Mouse (Mus musculus): ENCODE data around the gene Tln1. TPM values are rescaled to one million over a fixed set of nuclear protein-coding genes. Genes with fewer than 3 reads are reported as not detected.
"Not testable (repeated sequence)": the region's sequence is repeated elsewhere in the genome, so short reads cannot be mapped to it uniquely, and the experiment has no call there.

Gene Tln1
- polyA plus RNA-seq, 1 experiment from 2014 or later = 40.6 TPM

DNA sequence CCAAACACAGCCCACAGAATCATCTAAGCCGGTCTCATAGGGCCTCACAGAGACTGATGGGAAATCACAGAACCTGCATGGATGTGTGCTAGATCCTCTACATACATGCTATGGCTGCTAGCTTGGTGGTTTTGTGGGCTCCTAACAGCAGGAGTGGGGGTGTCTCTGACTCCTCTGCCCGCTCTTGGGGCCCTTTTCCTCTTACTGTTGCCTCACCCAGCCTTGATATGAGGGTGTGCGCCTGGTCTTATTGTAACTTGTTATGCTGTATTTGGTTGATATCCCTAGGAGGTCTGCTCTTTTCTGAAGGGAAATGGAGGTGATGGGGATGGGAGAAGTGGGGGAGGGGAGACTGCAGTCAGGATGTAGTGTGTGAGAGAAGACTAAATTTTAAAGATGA lies 72.9 kb downstream of the Tln1 start:
- DNase-seq (ENCODE audit: low spot score) (no peak), ATAC-seq (replicated peaks; ENCODE audit: insufficient number of reproducible peaks, low FRiP score, low TSS enrichment, low read depth) (no peak)
- Histone ChIP-seq H3K27me3 (ENCODE audit: control insufficient read depth, insufficient read depth, low read length) (no peaks in the 10 kb centered on the region), H3K4me1 (ENCODE audit: control insufficient read depth, insufficient read depth, low read length) (no peaks in the 10 kb centered on the region; the same call in 1 of the 2 replicates), H3K9me3 (replicated peaks; ENCODE audit: control insufficient read depth, low read length) (no peaks in the 10 kb centered on the region), H3K27ac (replicated peaks; ENCODE audit: low read depth, low read length) (no peak overlapping the region), H3K4me2 (ENCODE audit: low read depth, low read length) (no peak overlapping the region), H3K36me3 (replicated peaks; ENCODE audit: control insufficient read depth, insufficient read depth, low read depth, low read length) (no peaks in the 10 kb centered on the region), H3K4me3 (ENCODE audit: low read depth, low read length) (no peak overlapping the region), H3K9ac (replicated peaks; ENCODE audit: low read length) (no peak overlapping the region)
- 94% methylated on average over 3 of the region's 3 CpGs for WGBS

DNA sequence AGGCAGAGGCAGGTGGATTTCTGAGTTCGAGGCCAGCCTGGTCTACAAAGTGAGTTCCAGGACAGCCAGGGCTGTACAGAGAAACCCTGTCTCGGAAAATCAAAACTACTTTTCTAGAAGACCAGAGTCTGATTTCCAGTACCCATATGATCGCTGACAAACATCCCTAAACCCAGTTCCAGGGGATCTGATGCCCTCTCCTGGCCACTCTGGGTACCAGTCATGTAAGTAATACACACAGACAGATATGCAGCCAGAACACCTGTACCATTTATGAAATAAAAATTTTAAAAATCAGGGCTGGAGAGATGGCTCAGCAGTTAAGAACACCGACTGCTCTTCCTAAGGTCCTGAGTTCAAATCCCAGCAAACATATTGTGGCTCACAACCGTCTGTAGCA lies 76.8 kb downstream of the Tln1 start:
- not testable (repeated sequence) for H3K36me3 ChIP-seq (replicated peaks; ENCODE audit: control insufficient read depth, insufficient read depth, low read depth, low read length); H3K9ac ChIP-seq (replicated peaks; ENCODE audit: low read length); H3K9me3 ChIP-seq (replicated peaks; ENCODE audit: control insufficient read depth, low read length); H3K4me3 ChIP-seq (ENCODE audit: low read depth, low read length); H3K27ac ChIP-seq (replicated peaks; ENCODE audit: low read depth, low read length); H3K4me2 ChIP-seq (ENCODE audit: low read depth, low read length); ATAC-seq (replicated peaks; ENCODE audit: insufficient number of reproducible peaks, low FRiP score, low TSS enrichment, low read depth); DNase-seq (ENCODE audit: low spot score); H3K27me3 ChIP-seq (ENCODE audit: control insufficient read depth, insufficient read depth, low read length); H3K4me1 ChIP-seq (ENCODE audit: control insufficient read depth, insufficient read depth, low read length)
- WGBS = 80% methylated on average over 5 of the region's 5 CpGs

DNA sequence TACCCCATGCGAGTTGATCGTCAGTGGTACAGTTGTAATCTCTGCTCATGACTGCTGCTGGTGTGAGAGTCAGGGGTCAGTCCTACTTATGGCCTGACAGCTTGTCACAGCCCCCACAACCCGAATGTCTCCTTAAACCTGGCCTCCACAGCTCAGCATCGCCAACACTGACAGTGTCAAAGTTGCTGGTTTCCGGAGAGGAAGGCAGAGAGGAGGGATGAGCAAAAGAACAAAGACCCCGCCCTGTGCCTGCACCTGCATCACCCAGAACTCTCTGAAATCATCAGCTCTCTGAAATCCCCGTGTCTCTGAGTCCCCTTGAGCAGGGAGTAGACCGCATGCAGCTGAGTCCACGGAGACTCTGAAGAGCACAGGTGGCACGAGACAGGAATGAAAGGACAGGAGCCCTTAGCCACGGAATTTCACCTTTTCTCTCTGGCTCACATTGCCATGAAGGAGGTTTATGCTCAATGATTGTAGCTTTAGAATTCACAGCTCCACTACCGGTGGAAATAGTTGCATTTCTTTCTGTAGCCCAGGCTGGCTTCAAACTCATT lies 78.9 kb downstream of the Tln1 start, which contains the start of gene Sit1:
Gene Sit1, minus strand, starts transcription at position 200 of the 557 bp plus-strand sequence.
- H3K4me3 ChIP-seq (ENCODE audit: low read depth, low read length) = no peak within 1 kb of the TSS
- no peak within 1 kb of the TSS for H3K9ac ChIP-seq (replicated peaks; ENCODE audit: low read length)
- no peaks in the 10 kb centered on the region for H3K9me3 ChIP-seq (replicated peaks; ENCODE audit: control insufficient read depth, low read length)
- no peak within 1 kb of the TSS for H3K4me2 ChIP-seq (ENCODE audit: low read depth, low read length)
- no peak within 1 kb of the TSS for H3K27ac ChIP-seq (replicated peaks; ENCODE audit: low read depth, low read length)
- ATAC-seq (replicated peaks; ENCODE audit: insufficient number of reproducible peaks, low FRiP score, low TSS enrichment, low read depth) (no peak), DNase-seq (ENCODE audit: low spot score) (no peak)
- H3K36me3 ChIP-seq (replicated peaks; ENCODE audit: control insufficient read depth, insufficient read depth, low read depth, low read length) = no peaks in the 10 kb centered on the region
- no peaks in the 10 kb centered on the region for H3K4me1 ChIP-seq (ENCODE audit: control insufficient read depth, insufficient read depth, low read length)
- no peaks in the 10 kb centered on the region for H3K27me3 ChIP-seq (ENCODE audit: control insufficient read depth, insufficient read depth, low read length)
- 61% methylated on average over 12 of the region's 12 CpGs for WGBS

DNA sequence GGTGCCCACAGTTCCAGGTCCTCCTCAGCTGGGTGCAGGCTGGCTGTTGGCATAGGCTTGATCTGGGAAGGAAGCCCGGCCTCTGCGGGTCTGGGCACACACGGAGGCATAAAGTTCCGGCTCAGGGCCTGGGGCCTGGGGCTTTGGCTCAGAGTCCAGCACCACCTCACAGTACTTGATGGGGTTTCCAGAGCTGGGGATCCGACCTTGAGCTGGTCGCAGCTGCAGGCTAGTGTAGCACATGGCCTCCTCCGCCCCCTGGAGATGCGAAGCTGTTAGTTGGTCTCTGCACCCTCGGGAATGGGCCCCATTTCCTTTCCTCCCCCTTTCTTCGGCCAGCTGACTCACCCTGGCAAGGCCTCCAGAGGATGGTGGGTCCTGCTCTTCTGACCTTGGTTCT lies 79.9 kb downstream of the Tln1 start:
- Histone ChIP-seq H3K27ac (replicated peaks; ENCODE audit: low read depth, low read length) (no peak overlapping the region), H3K27me3 (ENCODE audit: control insufficient read depth, insufficient read depth, low read length) (no peaks in the 10 kb centered on the region), H3K4me1 (ENCODE audit: control insufficient read depth, insufficient read depth, low read length) (no peaks in the 10 kb centered on the region), H3K4me2 (ENCODE audit: low read depth, low read length) (no peak overlapping the region), H3K9me3 (replicated peaks; ENCODE audit: control insufficient read depth, low read length) (no peaks in the 10 kb centered on the region), H3K9ac (replicated peaks; ENCODE audit: low read length) (no peak overlapping the region), H3K4me3 (ENCODE audit: low read depth, low read length) (no peak overlapping the region), H3K36me3 (replicated peaks; ENCODE audit: control insufficient read depth, insufficient read depth, low read depth, low read length) (no peaks in the 10 kb centered on the region)
- WGBS = 63% methylated on average over 9 of the region's 10 CpGs
- no peak for ATAC-seq (replicated peaks; ENCODE audit: insufficient number of reproducible peaks, low FRiP score, low TSS enrichment, low read depth)
- DNase-seq (ENCODE audit: low spot score) = no peak

DNA sequence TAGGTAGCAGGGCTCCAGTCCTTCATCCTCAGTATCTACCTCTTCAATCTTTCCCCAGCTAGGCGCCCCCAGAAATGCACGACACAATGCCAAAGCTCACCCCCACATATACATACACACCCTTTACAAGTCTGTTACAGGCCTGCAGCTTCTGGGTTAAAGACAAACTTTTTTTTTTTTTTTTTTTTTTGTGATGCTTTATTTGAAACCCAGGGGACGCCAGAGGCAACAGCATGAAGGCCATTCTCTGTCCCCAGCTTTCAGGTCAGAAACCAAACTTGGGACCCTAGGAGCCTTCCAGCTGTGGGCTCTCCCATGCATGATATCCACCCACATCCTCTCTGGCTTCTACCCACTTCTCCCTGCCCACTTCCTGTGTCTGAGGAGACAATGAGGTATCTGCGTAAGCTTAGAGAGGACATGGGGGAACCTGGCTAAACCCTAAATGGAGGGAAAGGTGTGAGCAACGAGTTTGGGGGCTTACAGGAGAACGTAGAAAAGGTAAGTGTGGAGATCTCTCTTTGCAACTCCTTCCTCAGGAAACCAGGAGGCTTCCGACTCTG lies 80.5 kb downstream of the Tln1 start:
- Histone ChIP-seq H3K27me3 (ENCODE audit: control insufficient read depth, insufficient read depth, low read length) (no peaks in the 10 kb centered on the region), H3K4me3 (ENCODE audit: low read depth, low read length) (no peak overlapping the region), H3K4me1 (ENCODE audit: control insufficient read depth, insufficient read depth, low read length) (no peaks in the 10 kb centered on the region), H3K27ac (replicated peaks; ENCODE audit: low read depth, low read length) (no peak overlapping the region), H3K4me2 (ENCODE audit: low read depth, low read length) (no peak overlapping the region), H3K9me3 (replicated peaks; ENCODE audit: control insufficient read depth, low read length) (no peaks in the 10 kb centered on the region), H3K36me3 (replicated peaks; ENCODE audit: control insufficient read depth, insufficient read depth, low read depth, low read length) (no peaks in the 10 kb centered on the region), H3K9ac (replicated peaks; ENCODE audit: low read length) (no peak overlapping the region)
- 72% methylated on average over 7 of the region's 7 CpGs for WGBS
- ATAC-seq (replicated peaks; ENCODE audit: insufficient number of reproducible peaks, low FRiP score, low TSS enrichment, low read depth) = no peak
- no peak for DNase-seq (ENCODE audit: low spot score)

Other genes with a start within 250 kb of the Tln1 start
- gene Rusc2, start 180.7 kb downstream of the Tln1 start, polyA plus RNA-seq (2014; fragmentation: Nextera tagmentation; extraction: Ambion mirVana) = 7.4 TPM in 2 replicates
- gene Fam166b, start 133.6 kb downstream of the Tln1 start, polyA plus RNA-seq (2014; fragmentation: Nextera tagmentation; extraction: Ambion mirVana) = 0.17 TPM in 1 of 2 replicates, not detected in the other
- gene Tesk1, start 120.8 kb downstream of the Tln1 start, polyA plus RNA-seq (2014; fragmentation: Nextera tagmentation; extraction: Ambion mirVana) = 8.2 TPM in 2 replicates
- 2.4 and 2.7 TPM in 2 replicates for gene Cd72, start 108.1 kb downstream of the Tln1 start, polyA plus RNA-seq (2014; fragmentation: Nextera tagmentation; extraction: Ambion mirVana)
- not detected in 2 replicates for gene Sit1, start 79.0 kb downstream of the Tln1 start, polyA plus RNA-seq (2014; fragmentation: Nextera tagmentation; extraction: Ambion mirVana)
- 54.6 and 61.1 TPM in 2 replicates for gene Ccdc107, start 69.8 kb downstream of the Tln1 start, polyA plus RNA-seq (2014; fragmentation: Nextera tagmentation; extraction: Ambion mirVana)
- gene Arhgef39, start 63.0 kb downstream of the Tln1 start, polyA plus RNA-seq (2014; fragmentation: Nextera tagmentation; extraction: Ambion mirVana) = 41.0 and 43.7 TPM in 2 replicates
- 0.41 and 0.52 TPM in 2 replicates for gene Car9, start 55.7 kb downstream of the Tln1 start, polyA plus RNA-seq (2014; fragmentation: Nextera tagmentation; extraction: Ambion mirVana)
- gene Tpm2, start 38.9 kb downstream of the Tln1 start, polyA plus RNA-seq (2014; fragmentation: Nextera tagmentation; extraction: Ambion mirVana) = 97.9 and 99.1 TPM in 2 replicates
- gene Creb3, start 359 bp downstream of the Tln1 start, polyA plus RNA-seq (2014; fragmentation: Nextera tagmentation; extraction: Ambion mirVana) = 41.0 and 41.7 TPM in 2 replicates
- gene Rgp1, start 16.0 kb upstream of the Tln1 start, polyA plus RNA-seq (2014; fragmentation: Nextera tagmentation; extraction: Ambion mirVana) = 21.1 and 30.4 TPM in 2 replicates
- 21.0 and 21.1 TPM in 2 replicates for gene Gba2, start 16.2 kb upstream of the Tln1 start, polyA plus RNA-seq (2014; fragmentation: Nextera tagmentation; extraction: Ambion mirVana)
- gene Msmp, start 21.8 kb upstream of the Tln1 start, polyA plus RNA-seq (2014; fragmentation: Nextera tagmentation; extraction: Ambion mirVana) = not detected in 2 replicates
- 16.6 and 18.2 TPM in 2 replicates for gene Npr2, start 69.2 kb upstream of the Tln1 start, polyA plus RNA-seq (2014; fragmentation: Nextera tagmentation; extraction: Ambion mirVana)
- gene Spag8, start 90.9 kb upstream of the Tln1 start, polyA plus RNA-seq (2014; fragmentation: Nextera tagmentation; extraction: Ambion mirVana) = 1.1 and 1.8 TPM in 2 replicates
- gene Hint2, start 93.8 kb upstream of the Tln1 start, polyA plus RNA-seq (2014; fragmentation: Nextera tagmentation; extraction: Ambion mirVana) = 76.3 and 84.7 TPM in 2 replicates
- 2.1 and 3.2 TPM in 2 replicates for gene Tmem8b, start 106.3 kb upstream of the Tln1 start, polyA plus RNA-seq (2014; fragmentation: Nextera tagmentation; extraction: Ambion mirVana)
- 2.8 and 3.0 TPM in 2 replicates for gene Fam221b, start 106.5 kb upstream of the Tln1 start, polyA plus RNA-seq (2014; fragmentation: Nextera tagmentation; extraction: Ambion mirVana)
- gene Olfr70, start 138.1 kb upstream of the Tln1 start, polyA plus RNA-seq (2014; fragmentation: Nextera tagmentation; extraction: Ambion mirVana) = not detected in 2 replicates
- gene Olfr71, start 147.6 kb upstream of the Tln1 start, polyA plus RNA-seq (2014; fragmentation: Nextera tagmentation; extraction: Ambion mirVana) = not detected in 2 replicates
- 0.18 and 0.20 TPM in 2 replicates for gene Hrct1, start 164.5 kb upstream of the Tln1 start, polyA plus RNA-seq (2014; fragmentation: Nextera tagmentation; extraction: Ambion mirVana)
- 0.04 and 0.08 TPM in 2 replicates for gene Spaar, start 167.3 kb upstream of the Tln1 start, polyA plus RNA-seq (2014; fragmentation: Nextera tagmentation; extraction: Ambion mirVana)
- not detected in 2 replicates for gene Olfr159, start 208.3 kb upstream of the Tln1 start, polyA plus RNA-seq (2014; fragmentation: Nextera tagmentation; extraction: Ambion mirVana)